Mouse (Mus musculus) neural tube, embryonic 11.5 days (tissue): Measurements from ENCODE around the gene Adamts12. TPM values are rescaled to one million over a fixed set of nuclear protein-coding genes. Genes with fewer than 3 reads are reported as not detected.

Experiments used
- ATAC-seq: fragments of 200-750 bp; cut with Nextera tagmentation; 2 replicates; pipeline ENCODE4 v1.8.0; 2017; ENCODE audit warnings: moderate number of reproducible peaks, mild to moderate bottlenecking, moderate TSS enrichment, moderate library complexity; ENCODE audit not compliant: insufficient read depth, low FRiP score, low TSS enrichment
- DNase-seq: peaks from one replicate; pipeline ENCODE4 v3.0.0-alpha.2; 2015; ENCODE audit warnings: low spot score
- H3K27ac ChIP-seq: fragments of 300-500 bp; sonication (generic); 2 replicates; pipeline ENCODE4 v1.5.1; 2014; ENCODE audit warnings: low read depth, mild to moderate bottlenecking, low read length
- H3K27me3 ChIP-seq: fragments of 300-500 bp; sonication (generic); 2 replicates; pipeline ENCODE4 v1.6.1; 2014; ENCODE audit warnings: mild to moderate bottlenecking, low read length, mixed read lengths; ENCODE audit not compliant: control insufficient read depth, insufficient read depth
- H3K36me3 ChIP-seq: fragments of 300-500 bp; sonication (generic); 2 replicates; pipeline ENCODE4 v1.6.1; 2014; ENCODE audit warnings: mild to moderate bottlenecking, low read length, moderate library complexity, mixed read lengths; ENCODE audit not compliant: control insufficient read depth, insufficient read depth
- H3K4me1 ChIP-seq: fragments of 300-500 bp; sonication (generic); 2 replicates; pipeline ENCODE4 v1.6.1; 2014; ENCODE audit warnings: low read length, mixed read lengths; ENCODE audit not compliant: control insufficient read depth, insufficient read depth
- H3K4me2 ChIP-seq: fragments of 300-500 bp; sonication (generic); 2 replicates; pipeline ENCODE4 v1.6.1; 2014; ENCODE audit warnings: low read depth, mild to moderate bottlenecking, moderate library complexity
- H3K4me3 ChIP-seq: fragments of 300-500 bp; sonication (generic); 2 replicates; pipeline ENCODE4 v1.5.1; 2014; ENCODE audit warnings: low read depth, low read length
- H3K9ac ChIP-seq: fragments of 300-500 bp; sonication (generic); 2 replicates; pipeline ENCODE4 v1.6.1; 2014; ENCODE audit warnings: mild to moderate bottlenecking, low read length
- H3K9me3 ChIP-seq: fragments of 300-500 bp; sonication (generic); 2 replicates; pipeline ENCODE4 v1.6.1; 2016; ENCODE audit warnings: low read length; ENCODE audit not compliant: control insufficient read depth
- WGBS: fragments of 180-500 bp; shearing (Covaris S2); extraction: QIAGEN DNeasy Blood & Tissue Kit; methylation state at CpG from one replicate; pipeline ENCODE4 v1.1.7; 2014; 5-methylcytosine and 5-hydroxymethylcytosine counted together
- polyA plus RNA-seq: library from polyadenylated mRNA; unstranded; fragments of >200 nt; fragmentation: Nextera tagmentation; extraction: Ambion mirVana; gene quantifications from 2 replicates; pipeline ENCODE4 v1.2.1, GENCODE M21; 2014

Adamts12 gene
- polyA plus RNA-seq, 1 experiment from 2014 or later, result 1.6 TPM

DNA sequence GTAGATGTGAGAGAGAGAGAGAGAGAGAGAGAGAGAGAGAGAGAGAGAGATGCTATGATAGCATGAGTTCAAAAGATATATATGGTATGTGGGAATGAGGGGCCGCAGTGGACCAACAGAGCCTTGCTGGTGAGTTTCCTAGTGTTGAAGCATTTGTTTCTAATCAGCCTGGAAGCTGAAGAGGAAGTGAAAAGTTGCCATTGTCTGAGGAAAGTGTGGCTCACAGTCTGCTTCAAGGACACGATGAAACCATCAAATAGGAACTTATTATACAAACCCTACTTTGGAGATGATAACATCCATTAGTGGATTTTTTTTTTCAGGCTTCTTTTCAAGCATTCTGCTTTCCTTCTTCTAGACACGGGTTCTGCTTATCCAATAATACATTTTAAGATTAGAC is 52.3 kb downstream of the Adamts12 start:
- no peaks in the 10 kb centered on the region for H3K9me3 ChIP-seq

DNA sequence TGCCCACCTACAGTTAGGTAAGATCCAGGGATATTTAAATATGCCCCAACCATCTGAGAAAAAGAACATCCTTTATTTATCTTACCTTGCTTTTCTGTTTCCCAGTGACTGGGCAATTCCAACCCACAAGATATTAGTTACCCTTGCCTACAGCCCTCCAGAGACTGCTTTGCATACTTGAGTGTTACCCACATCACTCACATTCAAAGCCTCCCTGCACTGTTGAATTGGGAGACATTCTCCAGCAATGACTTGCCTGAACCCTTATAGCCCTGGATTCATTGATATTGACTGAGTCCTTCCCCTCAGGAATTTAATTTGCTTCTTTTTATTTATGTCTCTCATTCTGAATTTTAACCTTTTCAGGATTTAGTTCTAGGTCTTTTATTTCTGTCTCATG is 53.8 kb downstream of the Adamts12 start:
- Histone ChIP-seq H3K4me1 (peaks cover 5% of the 10 kb centered on the region; the same call in 1 of the 2 replicates), H3K4me3 (no peak overlapping the region), H3K4me2 (no peak overlapping the region), H3K27ac (no peak overlapping the region), H3K27me3 (no peaks in the 10 kb centered on the region), H3K36me3 (no peaks in the 10 kb centered on the region), H3K9ac (no peak overlapping the region), H3K9me3 (no peaks in the 10 kb centered on the region)
- no peak for ATAC-seq
- no peak for DNase-seq

More for the DNA sequence above, 52.3 kb downstream of the Adamts12 start:
- Histone ChIP-seq H3K36me3 (no peaks in the 10 kb centered on the region), H3K4me1 (peaks cover 5% of the 10 kb centered on the region; the same call in 1 of the 2 replicates), H3K27ac (no peak overlapping the region), H3K4me3 (no peak overlapping the region), H3K4me2 (no peak overlapping the region), H3K27me3 (no peaks in the 10 kb centered on the region), H3K9ac (no peak overlapping the region)
- ATAC-seq, result no peak
- 76% methylated on average over 3 of the region's 3 CpGs for WGBS
- no peak for DNase-seq

DNA sequence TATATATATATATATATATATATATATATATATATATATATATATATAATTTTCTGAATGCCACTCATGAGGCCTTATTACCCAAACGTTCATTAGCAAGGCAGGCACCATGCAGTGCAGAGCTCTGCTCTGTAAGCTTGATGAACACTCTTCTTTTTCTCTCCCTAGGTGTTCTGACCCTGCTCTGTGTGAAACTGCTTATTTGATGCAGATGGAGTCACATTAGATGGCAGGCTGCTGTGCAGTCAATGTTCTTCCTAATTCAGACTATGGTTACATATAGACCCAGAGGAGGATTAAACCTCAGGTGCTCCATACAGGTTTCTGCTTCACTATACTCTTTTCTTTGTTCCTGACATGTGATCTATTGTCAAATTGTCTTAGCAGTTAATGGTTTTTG is 57.1 kb downstream of the Adamts12 start:
- H3K9me3 ChIP-seq, result no peaks in the 10 kb centered on the region
- no peaks in the 10 kb centered on the region for H3K36me3 ChIP-seq
- H3K9ac ChIP-seq, result no peak overlapping the region
- WGBS, result 58% methylated on average over 1 of the region's 1 CpGs
- no peak overlapping the region for H3K27ac ChIP-seq
- H3K27me3 ChIP-seq, result no peaks in the 10 kb centered on the region
- no peaks in the 10 kb centered on the region for H3K4me1 ChIP-seq
- DNase-seq (no peak), ATAC-seq (no peak)
- no peak overlapping the region for H3K4me3 ChIP-seq
- no peak overlapping the region for H3K4me2 ChIP-seq

DNA sequence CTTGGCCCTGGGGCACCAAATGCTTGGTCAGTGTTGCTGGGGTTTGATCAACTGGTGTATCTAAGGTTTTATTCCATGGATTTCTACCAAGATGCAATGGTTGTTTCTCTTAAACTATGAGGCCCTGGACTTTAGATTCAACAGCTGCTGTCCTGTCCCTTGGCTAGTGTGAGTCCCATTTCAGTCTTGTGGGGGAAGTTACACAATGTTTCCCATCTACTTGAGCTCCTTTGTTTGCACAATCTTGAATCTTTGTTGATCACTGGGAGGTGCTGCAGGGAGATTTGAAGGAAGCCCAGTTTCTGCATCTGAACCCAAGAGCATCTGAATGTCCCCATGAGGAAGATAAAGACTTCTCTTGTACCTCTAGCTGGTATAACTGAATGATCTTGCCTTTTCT is 60.8 kb downstream of the Adamts12 start:
- no peak for DNase-seq
- no peaks in the 10 kb centered on the region for H3K4me1 ChIP-seq

DNA sequence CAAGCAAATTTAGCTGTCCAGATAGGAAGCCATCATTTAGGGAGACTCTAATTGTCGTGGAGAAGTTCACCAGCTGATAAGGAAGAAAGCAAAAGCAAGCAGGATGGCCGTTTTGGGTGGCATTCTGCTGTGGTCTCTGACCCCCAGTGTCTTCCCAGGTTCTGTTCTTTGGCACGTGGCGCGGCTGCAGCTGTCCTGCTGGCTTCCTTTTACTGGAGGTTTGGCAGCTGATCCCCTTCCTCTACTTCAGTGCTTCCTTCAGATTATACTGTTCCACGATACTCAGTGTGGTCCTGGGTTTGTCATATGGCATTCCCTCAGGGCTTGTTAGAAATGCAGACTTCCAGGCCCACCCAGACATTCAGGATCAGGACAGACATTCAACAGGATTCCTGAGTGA is 63.9 kb downstream of the Adamts12 start:
- Histone ChIP-seq H3K4me3 (no peak overlapping the region), H3K4me2 (no peak overlapping the region), H3K4me1 (no peaks in the 10 kb centered on the region), H3K27ac (no peak overlapping the region), H3K27me3 (no peaks in the 10 kb centered on the region), H3K9ac (no peak overlapping the region), H3K9me3 (no peaks in the 10 kb centered on the region), H3K36me3 (no peaks in the 10 kb centered on the region)
- DNase-seq (no peak), ATAC-seq (no peak)
- WGBS, result 76% methylated on average over 6 of the region's 6 CpGs

More for the DNA sequence above, 60.8 kb downstream of the Adamts12 start:
- Histone ChIP-seq H3K27me3 (no peaks in the 10 kb centered on the region), H3K36me3 (no peaks in the 10 kb centered on the region), H3K9me3 (no peaks in the 10 kb centered on the region), H3K27ac (no peak overlapping the region), H3K4me3 (no peak overlapping the region), H3K4me2 (no peak overlapping the region), H3K9ac (no peak overlapping the region)
- no peak for ATAC-seq

DNA sequence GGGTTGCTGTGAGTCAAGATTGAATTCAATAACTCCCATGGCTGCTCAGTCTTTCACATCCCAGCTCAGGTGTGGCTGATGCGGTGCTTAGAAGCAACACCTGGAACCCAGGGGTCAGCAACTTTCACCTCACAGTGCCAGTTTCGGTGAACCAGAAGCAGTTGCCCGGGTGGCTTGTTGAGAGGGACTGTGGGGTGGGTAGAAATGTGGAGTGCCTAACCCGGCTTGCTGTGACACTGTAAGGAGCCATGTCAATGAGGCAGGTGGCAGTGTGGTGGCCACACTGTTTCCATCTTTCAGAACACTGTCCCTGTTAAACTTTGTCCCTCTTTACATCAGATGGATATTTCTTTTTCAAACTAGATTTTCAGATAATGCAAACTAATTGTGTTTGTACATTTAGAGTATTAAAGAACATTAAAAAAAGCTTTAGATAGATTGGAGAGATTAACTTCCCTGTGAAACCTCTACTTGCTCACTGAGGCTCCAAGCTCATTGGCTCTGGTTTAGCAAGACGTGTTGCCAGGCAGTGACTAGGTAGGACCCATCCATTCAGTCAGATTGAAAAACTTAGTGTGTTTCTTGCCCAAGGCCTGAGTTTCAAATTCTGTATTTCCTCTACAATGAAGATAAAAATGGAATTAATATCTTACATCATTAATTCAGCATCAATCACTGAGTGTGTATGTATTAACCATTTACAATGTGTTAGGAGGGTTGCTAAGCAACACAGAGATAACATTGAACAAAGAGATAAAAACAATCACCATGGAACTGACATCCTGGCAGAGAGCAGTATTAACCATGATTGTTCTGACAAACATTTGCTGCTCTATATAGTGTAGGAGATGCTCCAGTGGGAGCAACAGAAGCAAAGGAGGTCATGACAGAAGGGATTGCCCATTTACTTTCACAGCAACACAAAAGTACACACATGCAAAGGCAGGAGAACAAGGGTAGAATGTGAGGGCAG is 68.3 kb downstream of the Adamts12 start:
- H3K27ac ChIP-seq, result no peak overlapping the region
- H3K9ac ChIP-seq, result no peak overlapping the region
- no peaks in the 10 kb centered on the region for H3K27me3 ChIP-seq
- 87% methylated on average over 5 of the region's 5 CpGs for WGBS
- ATAC-seq (no peak), DNase-seq (no peak)
- H3K4me3 ChIP-seq, result no peak overlapping the region
- H3K4me2 ChIP-seq, result no peak overlapping the region
- no peaks in the 10 kb centered on the region for H3K9me3 ChIP-seq
- no peaks in the 10 kb centered on the region for H3K4me1 ChIP-seq
- H3K36me3 ChIP-seq, result no peaks in the 10 kb centered on the region

DNA sequence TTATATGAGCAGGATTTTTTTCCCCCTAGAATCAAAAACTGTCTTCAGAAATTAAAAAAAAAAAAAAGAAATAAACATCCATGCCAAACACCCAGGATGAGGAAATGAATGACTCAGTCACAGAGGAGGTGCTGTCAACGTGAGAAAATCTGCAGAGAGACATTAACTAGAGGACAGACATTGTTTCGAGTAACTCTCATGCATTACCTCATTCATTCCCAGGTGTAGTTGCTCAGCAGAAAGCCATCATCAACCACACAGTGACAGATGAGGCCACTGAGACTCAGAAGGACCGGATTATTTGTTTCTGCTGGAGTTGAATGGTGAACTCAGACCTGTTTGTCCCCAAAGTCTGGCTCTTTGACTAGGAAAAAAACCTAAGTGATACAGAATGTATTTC is 81.0 kb downstream of the Adamts12 start:
- DNase-seq, result no peak

DNA sequence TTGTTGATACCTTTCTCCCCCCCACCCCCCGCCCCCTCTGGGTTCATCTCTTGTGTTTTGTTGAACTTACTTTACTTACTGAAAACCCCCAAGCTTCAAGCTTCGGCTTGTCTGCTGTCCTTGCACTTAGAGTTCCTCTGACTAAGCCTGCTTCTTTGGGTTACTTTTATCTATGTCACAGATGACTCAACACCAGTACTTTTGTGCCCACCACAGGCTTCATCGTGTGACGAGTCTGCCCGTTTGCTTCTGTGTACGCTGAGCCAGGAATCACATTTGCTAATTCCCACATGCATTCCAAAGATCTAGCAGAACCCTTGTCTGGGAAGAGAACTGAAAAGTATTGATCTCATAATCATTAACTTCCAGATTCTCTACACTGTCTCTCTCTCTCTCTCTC is 94.8 kb downstream of the Adamts12 start:
- DNase-seq, result no peak
- Histone ChIP-seq H3K36me3 (no peaks in the 10 kb centered on the region), H3K9ac (no peak overlapping the region), H3K4me3 (no peak overlapping the region), H3K27ac (no peak overlapping the region), H3K9me3 (no peaks in the 10 kb centered on the region), H3K4me1 (no peaks in the 10 kb centered on the region), H3K27me3 (no peaks in the 10 kb centered on the region), H3K4me2 (no peak overlapping the region)
- no peak for ATAC-seq
- WGBS, result 88% methylated on average over 6 of the region's 6 CpGs

More for the DNA sequence above, 81.0 kb downstream of the Adamts12 start:
- Histone ChIP-seq H3K4me3 (no peak overlapping the region), H3K9ac (no peak overlapping the region), H3K27me3 (no peaks in the 10 kb centered on the region), H3K27ac (no peak overlapping the region), H3K4me1 (no peaks in the 10 kb centered on the region), H3K36me3 (no peaks in the 10 kb centered on the region), H3K4me2 (no peak overlapping the region), H3K9me3 (no peaks in the 10 kb centered on the region)
- WGBS, result 72% methylated on average over 3 of the region's 3 CpGs
- no peak for ATAC-seq

DNA sequence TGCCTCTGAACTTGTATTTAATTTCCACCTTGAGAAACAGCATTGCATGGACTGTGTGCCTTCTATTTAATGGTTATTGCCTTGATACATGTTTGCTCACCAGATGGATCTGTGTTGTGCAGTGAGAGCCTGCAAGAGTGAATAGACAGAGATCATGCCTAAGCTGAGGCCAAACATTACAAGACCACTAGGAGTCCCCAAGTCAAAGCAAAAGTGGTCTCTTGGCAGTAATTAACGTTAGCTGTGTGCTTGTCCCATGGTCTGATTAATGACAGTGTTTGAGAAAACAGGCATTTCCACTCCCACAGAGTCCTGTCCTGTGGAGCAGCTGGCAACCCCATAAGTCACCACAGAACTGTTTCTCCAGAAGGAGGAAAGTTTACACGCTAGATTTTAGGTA is 96.2 kb downstream of the Adamts12 start:
- DNase-seq, result peak; percentile 38
- H3K36me3 ChIP-seq, result no peaks in the 10 kb centered on the region
- no peak overlapping the region for H3K9ac ChIP-seq
- H3K4me1 ChIP-seq, result no peaks in the 10 kb centered on the region
- H3K27ac ChIP-seq, result no peak overlapping the region
- H3K4me2 ChIP-seq, result no peak overlapping the region
- peak; percentile 63 for ATAC-seq
- H3K4me3 ChIP-seq, result no peak overlapping the region
- WGBS, result 32% methylated on average over 2 of the region's 2 CpGs
- H3K27me3 ChIP-seq, result no peaks in the 10 kb centered on the region
- H3K9me3 ChIP-seq, result no peaks in the 10 kb centered on the region
